Mouse (Mus musculus) heart, embryonic 10.5 days (tissue): ENCODE results near the gene Ttll3. TPM values are rescaled to one million over a fixed set of nuclear protein-coding genes. Genes with fewer than 3 reads are reported as not detected.

Experiments used
- DNase-seq: peaks from one replicate; pipeline ENCODE4 v3.0.0-alpha.2; 2017; ENCODE audit warnings: low spot score
- H3K27ac ChIP-seq: fragments of 300-500 bp; sonication (generic); 2 replicates; pipeline ENCODE4 v1.5.1; 2016; ENCODE audit warnings: mild to moderate bottlenecking
- H3K27me3 ChIP-seq: fragments of 300-500 bp; sonication (generic); 2 replicates; pipeline ENCODE4 v1.6.1; 2016; ENCODE audit warnings: mild to moderate bottlenecking; ENCODE audit not compliant: poor library complexity, insufficient read depth, severe bottlenecking
- H3K36me3 ChIP-seq: fragments of 300-500 bp; sonication (generic); 2 replicates; pipeline ENCODE4 v1.6.1; 2016; ENCODE audit warnings: mild to moderate bottlenecking, moderate library complexity
- H3K4me1 ChIP-seq: fragments of 300-500 bp; sonication (generic); 2 replicates; pipeline ENCODE4 v1.6.1; 2016; ENCODE audit warnings: mild to moderate bottlenecking
- H3K4me3 ChIP-seq: fragments of 300-500 bp; sonication (generic); 2 replicates; pipeline ENCODE4 v1.5.1; 2016; ENCODE audit warnings: mild to moderate bottlenecking, moderate library complexity
- H3K9me3 ChIP-seq: fragments of 300-500 bp; sonication (generic); 2 replicates; pipeline ENCODE4 v1.6.1; 2016; ENCODE audit warnings: mild to moderate bottlenecking, moderate library complexity
- WGBS: fragments of 180-500 bp; shearing (Covaris S2); methylation state at CpG from one replicate; pipeline ENCODE4 v1.1.7; 2016; 5-methylcytosine and 5-hydroxymethylcytosine counted together
- polyA plus RNA-seq: library from polyadenylated mRNA; unstranded; fragments of >200 nt; fragmentation: Nextera tagmentation; extraction: Ambion mirVana; gene quantifications from 2 replicates; pipeline ENCODE4 v1.2.1, GENCODE M21; 2016

Gene Ttll3
- 2.0 and 2.5 TPM in 2 replicates for polyA plus RNA-seq

DNA sequence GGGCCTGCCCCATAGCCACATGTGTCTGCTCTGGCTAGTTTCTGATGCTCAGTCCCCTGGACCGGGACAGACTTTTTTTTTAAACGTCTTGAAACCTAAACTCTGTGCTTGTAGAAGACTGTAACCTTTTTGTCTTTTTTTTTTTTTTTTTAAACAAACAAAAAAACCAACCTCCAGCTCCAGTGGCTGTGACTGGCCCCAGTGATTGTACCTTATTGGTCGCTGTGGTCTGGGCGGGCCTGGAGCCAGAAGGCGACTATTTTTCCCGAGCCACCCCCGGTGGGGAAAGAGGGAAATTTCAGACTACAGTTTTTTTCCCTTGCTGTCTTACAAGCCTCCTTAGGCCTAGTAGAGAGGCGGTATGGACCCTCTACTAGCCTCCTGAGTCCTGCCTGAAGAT is at the start of gene Ttll3:
Gene Ttll3 (plus strand): TSS at position 301 of the 400 bp plus-strand sequence.
- Histone ChIP-seq H3K27me3 (no peaks in the 10 kb centered on the region), H3K4me1 (peaks cover 14% of the 10 kb centered on the region), H3K27ac (no peak within 1 kb of the TSS), H3K4me3 (no peak within 1 kb of the TSS), H3K9me3 (no peaks in the 10 kb centered on the region), H3K36me3 (peaks cover 72% of the 10 kb centered on the region)
- 76% methylated on average over 8 of the region's 8 CpGs for WGBS
- DNase-seq = no peak

DNA sequence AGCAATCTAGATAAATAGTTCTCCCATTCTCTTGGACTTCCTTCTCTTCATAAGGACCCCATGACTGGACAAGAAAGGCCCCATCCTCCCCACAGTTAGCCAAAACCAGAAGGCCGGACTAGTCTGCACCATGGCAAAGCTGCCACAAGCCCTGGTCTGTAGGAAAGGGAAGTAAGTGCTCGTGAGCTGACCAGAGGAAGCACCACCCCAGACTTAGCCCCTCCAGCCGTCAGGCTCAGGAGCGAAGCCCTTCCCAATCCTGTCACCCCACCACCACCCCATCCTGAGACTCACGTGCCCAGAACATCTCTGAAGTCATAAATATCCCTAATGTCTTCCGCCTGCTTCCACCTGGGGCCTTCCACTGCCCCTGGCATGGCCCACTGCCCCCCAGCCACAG is 47.5 kb upstream of the Ttll3 start:
- Histone ChIP-seq H3K4me3 (no peak overlapping the region), H3K27me3 (no peaks in the 10 kb centered on the region), H3K27ac (peak overlapping the region; percentile 59; the same call in 1 of the 2 replicates), H3K9me3 (no peaks in the 10 kb centered on the region), H3K36me3 (peaks cover 36% of the 10 kb centered on the region), H3K4me1 (peaks cover 33% of the 10 kb centered on the region)
- WGBS = 82% methylated on average over 6 of the region's 6 CpGs
- DNase-seq = no peak

DNA sequence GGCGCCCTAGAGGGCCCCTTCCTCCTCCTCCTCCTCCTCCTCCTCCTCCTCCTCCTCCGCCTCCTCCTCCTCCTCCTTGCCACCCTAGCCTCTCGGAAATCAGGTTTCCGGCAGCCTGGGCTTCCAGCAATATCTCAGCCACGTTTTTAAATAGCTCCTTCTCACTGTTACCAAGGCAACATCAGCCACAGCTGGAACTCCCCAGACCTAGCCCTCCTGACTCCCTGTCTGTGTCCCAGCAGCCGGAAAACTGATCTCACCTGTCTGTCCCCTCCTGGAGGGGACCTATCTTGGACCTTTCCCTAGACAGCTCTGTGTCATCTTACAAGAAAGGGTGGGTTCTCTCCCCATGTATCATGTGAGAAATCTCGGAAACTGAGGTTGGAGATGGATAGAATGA is 46.8 kb upstream of the Ttll3 start:
- Histone ChIP-seq H3K27ac (no peak overlapping the region), H3K4me3 (peak overlapping the region; percentile 74), H3K36me3 (peaks cover 36% of the 10 kb centered on the region), H3K9me3 (no peaks in the 10 kb centered on the region), H3K27me3 (no peaks in the 10 kb centered on the region), H3K4me1 (peaks cover 33% of the 10 kb centered on the region)
- DNase-seq = no peak
- 39% methylated on average over 4 of the region's 7 CpGs for WGBS

DNA sequence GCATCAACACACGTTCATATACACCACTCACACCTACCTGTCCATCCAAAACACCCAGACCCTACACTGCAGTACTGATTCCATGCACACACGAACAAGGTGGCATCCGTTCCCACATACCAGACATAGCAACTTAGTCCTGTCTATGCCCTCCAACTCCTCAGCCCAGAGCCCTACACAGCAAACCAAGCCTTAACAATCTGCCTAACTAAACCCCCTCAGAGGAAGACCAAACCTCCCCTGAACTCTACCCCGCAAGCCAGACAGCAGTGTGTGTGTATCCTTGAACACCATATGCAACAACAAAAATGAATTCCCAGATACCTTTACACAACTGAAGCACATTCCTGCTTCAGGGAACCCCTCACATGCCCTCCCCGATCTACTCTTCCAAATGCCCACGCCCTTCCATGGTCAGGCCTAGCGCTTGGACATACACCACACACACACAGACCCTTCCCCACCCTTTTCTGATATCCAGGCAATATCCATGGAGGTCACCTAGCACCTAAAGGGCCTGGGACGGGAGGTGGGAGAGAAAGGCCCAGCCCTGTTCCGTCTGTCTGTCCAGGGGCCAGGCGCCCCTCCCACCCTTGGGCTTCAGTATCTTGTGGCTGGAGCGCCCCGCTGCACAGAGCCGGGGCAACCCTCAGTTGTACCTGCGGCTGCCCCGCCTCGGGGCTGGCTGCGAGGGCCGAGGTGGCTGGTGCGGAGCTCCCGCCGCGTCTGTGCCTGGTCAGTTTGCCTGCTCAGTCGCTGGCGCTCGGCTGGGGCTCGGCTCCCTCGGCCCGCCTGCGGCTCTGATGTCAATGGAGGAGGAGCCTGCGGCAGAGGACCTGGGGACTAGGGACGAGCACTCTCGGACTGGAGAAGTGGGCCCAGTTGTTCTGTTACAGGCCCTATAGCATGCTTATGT is 45.6 kb upstream of the Ttll3 start, which contains the start of gene Camk1:
Gene Camk1 (minus strand): TSS at position 808 of the 916 bp plus-strand sequence.
- H3K4me1 ChIP-seq = peaks cover 33% of the 10 kb centered on the region
- DNase-seq = peak; percentile 87
- peaks cover 25% of the 10 kb centered on the region for H3K36me3 ChIP-seq
- peak within 1 kb of the TSS; percentile 91 for H3K27ac ChIP-seq
- H3K9me3 ChIP-seq = no peaks in the 10 kb centered on the region
- peak within 1 kb of the TSS; percentile 74 for H3K4me3 ChIP-seq
- H3K27me3 ChIP-seq = no peaks in the 10 kb centered on the region
- WGBS = 11% methylated on average over 32 of the region's 32 CpGs

DNA sequence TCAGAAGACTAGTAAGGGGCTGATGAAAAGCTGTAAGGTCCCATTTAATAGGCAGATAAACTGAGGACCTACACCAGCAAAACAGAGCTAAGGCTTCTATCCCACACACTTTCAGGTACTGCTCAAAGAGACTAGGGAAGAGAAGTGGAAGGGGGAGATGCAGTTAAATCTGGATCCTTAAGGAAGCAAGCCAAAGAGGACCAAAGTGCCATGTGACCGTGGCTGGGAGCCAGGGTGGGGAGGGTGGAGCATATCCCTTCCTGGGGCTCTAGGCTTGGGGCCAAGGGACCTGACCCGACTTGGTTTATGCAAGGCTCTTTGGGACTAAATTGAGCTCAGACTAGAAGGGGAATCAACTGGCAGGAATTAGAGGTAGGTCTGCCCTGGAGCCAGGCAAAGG is 44.7 kb upstream of the Ttll3 start:
- Histone ChIP-seq H3K27ac (peak overlapping the region; percentile 91; the same call in 1 of the 2 replicates), H3K27me3 (no peaks in the 10 kb centered on the region), H3K9me3 (no peaks in the 10 kb centered on the region), H3K36me3 (peaks cover 16% of the 10 kb centered on the region), H3K4me1 (peaks cover 33% of the 10 kb centered on the region), H3K4me3 (peak overlapping the region; percentile 74; the same call in 1 of the 2 replicates)
- DNase-seq = no peak
- 62% methylated on average over 2 of the region's 2 CpGs for WGBS

DNA sequence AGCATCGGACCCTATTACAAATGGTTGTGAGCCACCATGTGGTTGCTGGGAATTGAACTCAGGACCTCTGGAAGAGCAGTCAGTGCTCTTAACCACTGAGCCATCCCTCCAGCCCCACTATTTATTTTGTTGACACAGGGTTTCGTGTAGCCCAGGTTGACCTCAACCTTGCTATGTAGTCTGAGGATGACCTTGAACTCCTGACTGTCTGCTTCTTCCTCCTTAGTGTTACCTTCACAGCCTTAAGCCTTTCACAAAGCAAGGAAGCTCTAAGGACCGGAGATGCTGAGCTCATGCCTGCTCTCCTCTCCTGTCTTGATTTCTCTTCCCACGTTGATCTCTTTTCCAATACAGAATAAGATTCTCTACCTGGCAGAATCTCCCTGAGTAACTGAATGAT is 42.2 kb upstream of the Ttll3 start:
- no peaks in the 10 kb centered on the region for H3K36me3 ChIP-seq
- 76% methylated on average over 4 of the region's 4 CpGs for WGBS
- H3K4me3 ChIP-seq = no peak overlapping the region
- H3K9me3 ChIP-seq = no peaks in the 10 kb centered on the region
- no peak for DNase-seq
- H3K4me1 ChIP-seq = peaks cover 28% of the 10 kb centered on the region
- no peak overlapping the region for H3K27ac ChIP-seq
- no peaks in the 10 kb centered on the region for H3K27me3 ChIP-seq

DNA sequence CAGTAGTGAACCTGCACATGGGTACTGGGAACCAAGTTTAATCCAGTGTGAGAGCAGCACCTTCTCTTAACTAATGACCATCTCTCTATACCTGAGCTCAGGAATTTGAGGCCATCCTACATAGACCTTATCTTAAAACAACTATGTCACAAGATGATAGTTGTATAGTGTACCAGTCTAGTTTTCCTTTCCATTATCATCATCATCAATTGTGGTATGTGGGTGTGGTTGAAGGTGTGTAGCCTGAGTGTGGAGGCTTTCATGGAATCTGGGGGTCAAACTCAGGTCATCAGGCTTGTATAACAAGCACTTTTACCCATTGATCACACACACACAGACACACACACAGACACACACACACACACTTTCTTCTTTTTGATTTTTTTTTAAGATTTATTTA is 38.5 kb upstream of the Ttll3 start:
- Histone ChIP-seq H3K27me3 (no peaks in the 10 kb centered on the region), H3K36me3 (no peaks in the 10 kb centered on the region), H3K4me1 (no peaks in the 10 kb centered on the region), H3K9me3 (no peaks in the 10 kb centered on the region), H3K4me3 (no peak overlapping the region), H3K27ac (no peak overlapping the region)
- DNase-seq = no peak

DNA sequence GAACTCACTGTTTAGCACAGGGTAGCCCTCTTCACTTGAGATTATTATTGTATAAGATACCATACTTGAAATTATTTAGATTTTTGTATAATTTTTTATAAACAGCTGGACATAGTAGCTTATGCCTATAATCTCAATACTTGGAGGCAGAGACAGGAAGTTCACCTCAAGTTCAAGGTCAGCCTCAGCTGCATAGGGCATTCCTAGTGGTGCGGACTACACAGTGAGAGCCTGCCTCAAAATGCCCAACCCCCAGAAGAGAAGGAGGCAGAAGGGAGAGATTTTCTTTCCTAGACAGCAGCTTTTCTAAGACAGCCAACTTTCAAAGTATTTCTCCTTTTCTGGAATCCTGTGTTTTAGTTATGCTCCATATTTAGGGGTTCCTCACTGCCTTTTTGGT is 37.9 kb upstream of the Ttll3 start:
- H3K27me3 ChIP-seq = no peaks in the 10 kb centered on the region
- H3K36me3 ChIP-seq = no peaks in the 10 kb centered on the region
- H3K4me1 ChIP-seq = no peaks in the 10 kb centered on the region
- DNase-seq = no peak
- H3K4me3 ChIP-seq = no peak overlapping the region
- WGBS = 76% methylated on average over 1 of the region's 1 CpGs
- H3K27ac ChIP-seq = no peak overlapping the region; the same call in 1 of the 2 replicates
- H3K9me3 ChIP-seq = no peaks in the 10 kb centered on the region

DNA sequence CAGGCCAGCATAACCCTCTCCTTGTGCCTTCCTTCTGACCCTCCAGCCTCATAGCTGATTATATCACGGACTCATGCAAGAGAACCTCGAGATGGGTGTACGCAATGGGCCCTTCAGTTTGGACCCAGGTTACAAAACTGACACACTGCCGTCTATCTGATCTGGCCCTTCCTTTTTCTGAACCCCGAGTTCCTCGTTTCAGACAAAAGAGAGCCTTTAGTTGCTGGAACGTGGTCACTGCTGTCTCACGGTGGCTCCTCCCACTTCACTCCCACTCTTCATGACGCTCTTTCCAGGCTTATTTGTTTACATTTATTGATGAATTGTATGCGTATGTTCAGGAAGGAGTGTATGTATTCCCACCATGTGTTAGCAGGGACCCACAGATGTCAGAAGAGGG is 37.4 kb upstream of the Ttll3 start:
- no peak for DNase-seq
- Histone ChIP-seq H3K9me3 (no peaks in the 10 kb centered on the region), H3K27me3 (no peaks in the 10 kb centered on the region), H3K36me3 (no peaks in the 10 kb centered on the region), H3K4me1 (no peaks in the 10 kb centered on the region), H3K27ac (no peak overlapping the region), H3K4me3 (no peak overlapping the region)
- WGBS = 63% methylated on average over 10 of the region's 10 CpGs

DNA sequence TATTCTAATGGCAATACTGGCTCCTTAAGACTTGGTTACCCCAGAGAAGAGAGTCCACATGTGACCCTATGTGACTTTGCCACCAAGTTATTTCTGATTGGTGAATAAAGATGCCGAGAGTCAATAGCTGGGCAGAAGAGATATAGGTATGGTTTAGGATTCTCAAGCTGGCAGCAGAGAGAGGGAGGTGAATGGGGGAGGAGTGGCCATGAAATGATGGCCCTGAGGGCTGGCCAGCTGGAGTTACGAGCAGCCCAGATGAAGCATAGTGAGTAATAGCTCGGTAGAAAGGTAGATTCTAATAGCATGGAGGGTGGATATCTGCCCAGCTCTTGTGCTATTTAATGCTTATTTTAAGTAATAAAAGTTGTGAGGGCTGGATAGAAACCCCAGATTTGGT is 36.2 kb upstream of the Ttll3 start:
- Histone ChIP-seq H3K9me3 (no peaks in the 10 kb centered on the region), H3K27ac (no peak overlapping the region), H3K27me3 (no peaks in the 10 kb centered on the region), H3K4me3 (no peak overlapping the region), H3K36me3 (no peaks in the 10 kb centered on the region), H3K4me1 (no peaks in the 10 kb centered on the region)
- 69% methylated on average over 3 of the region's 3 CpGs for WGBS
- DNase-seq = no peak

DNA sequence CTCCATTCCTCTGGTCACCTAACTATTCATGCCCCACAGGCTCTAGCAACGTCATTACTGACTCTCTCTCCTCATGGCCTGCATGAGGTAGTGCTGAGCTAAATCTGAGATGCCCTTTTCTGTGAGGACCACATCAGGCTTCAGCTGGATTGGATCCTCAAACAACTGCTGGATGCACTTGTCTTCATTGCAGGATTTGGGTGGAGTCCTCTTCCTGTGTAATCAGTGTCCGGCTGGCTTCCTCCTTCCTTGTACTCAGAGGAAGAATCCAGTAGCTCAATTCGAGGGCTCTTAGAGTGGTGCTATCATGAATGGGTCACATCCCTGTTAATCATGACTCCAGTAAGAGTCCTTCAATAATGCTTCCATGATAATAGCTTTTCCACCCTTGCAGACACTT is 35.4 kb upstream of the Ttll3 start:
- WGBS = 58% methylated on average over 3 of the region's 3 CpGs
- no peak overlapping the region for H3K4me3 ChIP-seq
- no peak for DNase-seq
- H3K27ac ChIP-seq = no peak overlapping the region
- H3K36me3 ChIP-seq = no peaks in the 10 kb centered on the region
- H3K9me3 ChIP-seq = no peaks in the 10 kb centered on the region
- no peaks in the 10 kb centered on the region for H3K27me3 ChIP-seq
- H3K4me1 ChIP-seq = no peaks in the 10 kb centered on the region

DNA sequence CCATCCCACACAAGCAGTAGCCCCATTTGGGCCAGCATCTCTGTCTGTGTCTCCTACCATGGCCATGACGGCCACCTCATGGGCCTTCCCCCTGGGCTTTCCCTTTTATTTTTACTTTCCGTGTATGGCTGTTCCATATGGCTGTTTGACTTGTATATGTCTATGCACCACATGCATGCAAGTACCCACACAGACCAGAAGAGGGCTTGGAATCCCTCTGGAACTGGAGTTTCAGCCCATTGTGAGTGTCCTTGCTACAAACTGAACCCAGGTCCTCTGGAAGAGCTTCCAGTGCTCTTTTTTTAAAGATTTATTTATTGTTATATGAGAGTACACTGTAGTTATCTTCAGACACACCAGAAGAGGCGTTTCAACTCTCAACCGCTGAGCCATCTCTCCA is 27.6 kb upstream of the Ttll3 start:
- no peak for DNase-seq
- Histone ChIP-seq H3K27ac (no peak overlapping the region), H3K4me1 (no peaks in the 10 kb centered on the region), H3K36me3 (peaks cover 4% of the 10 kb centered on the region; the same call in 1 of the 2 replicates), H3K9me3 (no peaks in the 10 kb centered on the region), H3K4me3 (no peak overlapping the region), H3K27me3 (no peaks in the 10 kb centered on the region)
- WGBS = 76% methylated on average over 4 of the region's 4 CpGs

DNA sequence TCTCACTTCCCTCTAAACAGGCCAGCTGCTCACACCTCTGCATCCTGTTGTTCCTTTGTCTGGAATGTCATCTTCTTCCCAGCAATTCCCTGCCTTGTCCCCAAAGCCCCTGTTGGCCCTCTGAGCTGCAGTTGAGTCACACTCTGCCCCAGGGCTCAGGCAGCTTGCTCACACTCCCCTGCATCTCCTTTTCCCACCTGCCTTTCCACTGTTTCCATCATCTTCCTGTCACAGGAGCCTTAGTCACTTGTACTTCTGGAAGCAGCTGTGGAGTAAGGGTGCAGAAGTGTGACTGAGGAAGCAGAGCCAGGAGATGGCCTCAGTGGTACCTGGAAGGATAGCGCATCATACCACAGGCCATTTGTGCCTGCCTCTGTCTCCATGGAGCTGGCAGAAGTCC is 26.8 kb upstream of the Ttll3 start:
- H3K4me3 ChIP-seq = no peak overlapping the region
- H3K36me3 ChIP-seq = peaks cover 12% of the 10 kb centered on the region
- 97% methylated on average over 1 of the region's 1 CpGs for WGBS
- H3K27me3 ChIP-seq = no peaks in the 10 kb centered on the region
- DNase-seq = no peak
- H3K9me3 ChIP-seq = no peaks in the 10 kb centered on the region
- no peak overlapping the region for H3K27ac ChIP-seq
- no peaks in the 10 kb centered on the region for H3K4me1 ChIP-seq
